Mouse (Mus musculus): ENCODE results near the gene Agtpbp1.

DNA sequence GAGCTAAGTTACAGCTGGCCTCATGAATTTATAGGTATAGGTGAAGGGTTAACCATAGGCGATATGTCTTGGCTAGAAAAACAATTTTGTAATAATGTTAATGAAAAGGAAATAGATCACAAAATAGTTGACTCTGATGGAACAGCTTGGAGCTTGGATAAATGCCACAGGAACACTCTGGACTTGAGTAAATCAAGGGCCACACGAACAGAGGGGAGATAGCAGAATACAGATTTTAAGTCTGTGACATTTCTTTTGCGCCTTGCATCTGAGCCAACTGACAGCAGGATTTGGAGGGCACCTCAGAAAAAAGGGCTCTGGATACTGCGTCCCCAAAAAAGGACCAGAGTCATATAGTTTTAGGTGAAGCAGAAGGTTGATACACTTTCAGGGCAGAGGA is 20.5 kb downstream of the Agtpbp1 start:
- no peak for TF ChIP-seq CTCF (IDR thresholded peaks at IDR 0.05; ENCODE audit: control insufficient read depth, insufficient read depth, insufficient read length)
- no peak for TF ChIP-seq USF1 (IDR thresholded peaks at IDR 0.05; ENCODE audit: low read depth)
- TF ChIP-seq MYOD1 (IDR thresholded peaks at IDR 0.05; ENCODE audit: control insufficient read depth, insufficient read length, low read depth): no peak
- TF ChIP-seq MAX (IDR thresholded peaks at IDR 0.05): no peak
- no peak for TF ChIP-seq CEBPB (IDR thresholded peaks at IDR 0.05; ENCODE audit: low read depth)
